Mouse (Mus musculus): ENCODE measurements around the gene 1190005I06Rik.

The 1190005I06Rik gene

GRCm38 (mm10) chr8:120619235-120620180 is 27.9 kb downstream of the 1190005I06Rik start:
- DNase-seq, result peak; percentile 97

- DNase-seq, result peak; percentile 95
Observed at GRCm38 (mm10) chr8:120618110-120618509, 29.3 kb downstream of the 1190005I06Rik start.

GRCm38 (mm10) chr8:120616663-120617626 is 30.5 kb downstream of the 1190005I06Rik start:
- peak; percentile 95 for DNase-seq

- DNase-seq, result no peak
Observed at GRCm38 (mm10) chr8:120614491-120614890, 32.9 kb downstream of the 1190005I06Rik start.

- no peak for DNase-seq
Observed at GRCm38 (mm10) chr8:120610824-120611223, 36.6 kb downstream of the 1190005I06Rik start.

- no peak for DNase-seq
Observed at GRCm38 (mm10) chr8:120607885-120608284, 39.5 kb downstream of the 1190005I06Rik start.

- DNase-seq, result peak; percentile 92
Observed at GRCm38 (mm10) chr8:120607460-120607859, 40.0 kb downstream of the 1190005I06Rik start.

- DNase-seq, result no peak
Observed at GRCm38 (mm10) chr8:120602672-120603071, 44.8 kb downstream of the 1190005I06Rik start.

GRCm38 (mm10) chr8:120599504-120599903 is 47.9 kb downstream of the 1190005I06Rik start:
- peak; percentile 95 for DNase-seq

GRCm38 (mm10) chr8:120598579-120598978 is 48.9 kb downstream of the 1190005I06Rik start:
- peak; percentile 96 for DNase-seq

GRCm38 (mm10) chr8:120595963-120596362 is 51.5 kb downstream of the 1190005I06Rik start:
- DNase-seq, result no peak

- DNase-seq, result no peak
Observed at GRCm38 (mm10) chr8:120594571-120594970, 52.9 kb downstream of the 1190005I06Rik start.

GRCm38 (mm10) chr8:120591587-120592292 is 55.7 kb downstream of the 1190005I06Rik start:
- DNase-seq, result no peak

- DNase-seq, result peak; percentile 97
Observed at GRCm38 (mm10) chr8:120589921-120590320, 57.5 kb downstream of the 1190005I06Rik start.

GRCm38 (mm10) chr8:120588908-120589771 is 58.3 kb downstream of the 1190005I06Rik start, which contains the start of gene Gins2:
Gene Gins2 (minus strand): TSS chr8:120589304.
- peak; percentile 100 for DNase-seq

- DNase-seq, result peak; percentile 94
Observed at GRCm38 (mm10) chr8:120585521-120585920, 61.9 kb downstream of the 1190005I06Rik start.

- DNase-seq, result peak; percentile 98
Observed at GRCm38 (mm10) chr8:120581811-120582210, 65.6 kb downstream of the 1190005I06Rik start.

GRCm38 (mm10) chr8:120581329-120581728 is 66.1 kb downstream of the 1190005I06Rik start:
- DNase-seq, result no peak

GRCm38 (mm10) chr8:120580336-120581000 is 67.0 kb downstream of the 1190005I06Rik start:
- no peak for DNase-seq

GRCm38 (mm10) chr8:120577821-120578220 is 69.6 kb downstream of the 1190005I06Rik start:
- DNase-seq, result no peak

GRCm38 (mm10) chr8:120575801-120576200 is 71.6 kb downstream of the 1190005I06Rik start:
- DNase-seq, result no peak
